Mouse (Mus musculus): ENCODE measurements at regions not wholly inside any gene's neighbourhood (a gene's known extent, or its start where the extent isn't known, plus 50 kb on each side); places are given as distances from the start of the nearest gene placed in this dataset.

DNA sequence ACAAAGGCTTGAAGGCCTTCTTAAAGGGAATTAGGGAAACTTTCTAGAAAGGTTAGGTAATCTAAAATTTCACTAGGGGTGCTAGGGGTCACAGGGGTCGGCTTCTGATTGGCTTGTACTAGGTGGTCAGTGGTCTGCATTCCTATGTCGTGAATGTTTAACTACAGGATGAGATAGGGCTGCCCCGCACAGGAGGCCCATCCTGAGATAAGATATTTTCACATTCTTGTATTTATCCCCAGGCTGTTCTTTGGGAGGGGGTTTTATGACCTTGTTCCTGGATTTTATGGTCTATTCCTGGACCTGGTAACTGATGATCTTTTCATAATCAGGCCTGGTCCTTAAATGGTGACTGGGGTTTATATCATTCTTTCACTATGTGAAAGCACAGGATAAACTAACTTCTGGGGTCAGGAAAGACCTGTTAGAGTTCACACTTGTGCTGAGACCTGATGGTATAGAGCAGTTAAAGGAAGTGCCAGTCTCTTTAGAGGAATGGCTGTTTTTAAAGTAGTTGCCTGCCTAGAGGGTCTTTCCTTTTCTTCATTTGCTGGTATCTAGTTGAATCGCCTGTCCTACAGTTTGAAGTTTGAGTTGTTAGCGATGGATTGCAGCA is 586.4 kb downstream of the Tmem132b start:
- intact Hi-C loops (cut with DNase I; ENCODE audit: low total_unique reads) = no loop called here
- no peak for DNase-seq

DNA sequence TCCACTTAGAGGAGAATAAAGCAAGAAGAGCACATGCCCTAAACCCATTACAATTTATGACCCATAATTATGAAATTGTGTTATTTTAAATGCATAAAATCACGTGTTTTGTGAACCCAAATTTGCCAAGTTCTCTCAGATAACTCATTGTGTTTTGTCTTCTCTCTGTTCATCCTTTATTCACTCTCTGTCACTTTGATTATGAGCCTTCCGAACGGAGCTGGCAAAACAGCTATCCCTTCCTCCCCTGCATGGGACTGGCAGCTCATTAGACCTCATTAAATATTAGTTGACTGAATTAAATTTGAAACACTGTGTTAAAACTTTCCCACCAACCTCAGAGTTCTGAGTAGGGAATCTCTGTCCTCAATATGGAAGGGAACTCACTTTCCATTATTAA is 587.2 kb downstream of the Tmem132b start:
- no peak for DNase-seq
- intact Hi-C loops (cut with DNase I; ENCODE audit: low total_unique reads) = no loop called here

DNA sequence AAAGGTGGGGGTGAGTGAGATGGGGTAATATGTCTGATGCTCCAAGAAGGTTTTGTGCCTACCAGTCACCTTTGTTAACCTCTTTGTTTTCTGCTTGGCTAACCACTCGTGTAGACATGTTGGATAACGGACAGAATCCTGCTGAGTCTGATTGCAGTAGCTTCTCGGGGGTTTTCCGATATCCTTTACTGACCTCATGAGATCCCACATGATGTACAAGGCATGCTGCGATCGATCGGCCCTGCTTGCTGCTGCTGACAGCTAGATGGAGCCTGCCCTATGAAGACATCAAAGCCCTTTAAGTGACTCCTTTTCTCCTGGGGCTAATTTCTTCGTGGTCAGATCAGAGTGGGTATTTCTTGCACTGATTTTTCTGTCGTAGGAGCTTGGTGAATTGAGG is 591.6 kb downstream of the Tmem132b start:
- intact Hi-C loops (cut with DNase I; ENCODE audit: low total_unique reads) = no loop called here
- no peak for DNase-seq

DNA sequence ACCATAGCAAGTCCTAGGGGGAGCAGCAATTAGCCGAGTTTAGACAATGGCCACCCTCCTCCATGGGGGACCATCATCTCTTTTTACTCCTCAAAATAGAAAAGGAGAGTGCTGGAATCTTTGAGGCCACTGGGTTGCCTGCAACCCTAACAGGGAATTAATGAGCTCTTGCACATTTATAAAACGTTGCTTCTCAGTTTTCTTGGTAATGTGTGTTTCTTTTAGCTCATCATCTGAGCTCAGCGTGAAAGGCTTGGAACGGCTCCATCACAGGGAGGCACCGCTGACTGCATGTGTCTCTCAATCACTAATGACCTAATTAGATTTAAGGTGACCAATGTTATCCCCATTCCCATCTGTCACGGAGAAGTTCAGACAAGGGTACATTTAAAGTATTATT is 595.9 kb downstream of the Tmem132b start:
- no peak for DNase-seq
- intact Hi-C loops (cut with DNase I; ENCODE audit: low total_unique reads) = no loop called here

DNA sequence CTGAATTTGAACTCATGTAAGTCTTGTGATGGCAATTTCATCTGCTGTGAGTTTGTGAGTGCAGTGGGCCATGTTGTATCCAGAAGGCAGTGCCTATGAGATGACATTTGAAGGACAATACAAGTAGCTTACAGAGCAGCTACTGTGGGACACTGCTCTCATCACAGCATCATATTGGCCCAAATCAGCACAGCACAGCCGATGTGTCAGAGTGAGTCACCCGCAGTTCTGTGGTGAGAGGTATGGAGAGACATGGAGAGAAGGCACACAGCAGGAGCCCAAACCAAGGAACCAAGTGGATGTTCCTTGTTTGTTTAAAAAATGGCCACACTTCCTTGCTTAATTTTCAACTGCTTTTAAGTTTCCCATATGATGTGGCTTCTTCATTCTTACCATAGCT is 617.3 kb downstream of the Tmem132b start:
- intact Hi-C loops (cut with DNase I; ENCODE audit: low total_unique reads) = no loop called here
- no peak for DNase-seq

DNA sequence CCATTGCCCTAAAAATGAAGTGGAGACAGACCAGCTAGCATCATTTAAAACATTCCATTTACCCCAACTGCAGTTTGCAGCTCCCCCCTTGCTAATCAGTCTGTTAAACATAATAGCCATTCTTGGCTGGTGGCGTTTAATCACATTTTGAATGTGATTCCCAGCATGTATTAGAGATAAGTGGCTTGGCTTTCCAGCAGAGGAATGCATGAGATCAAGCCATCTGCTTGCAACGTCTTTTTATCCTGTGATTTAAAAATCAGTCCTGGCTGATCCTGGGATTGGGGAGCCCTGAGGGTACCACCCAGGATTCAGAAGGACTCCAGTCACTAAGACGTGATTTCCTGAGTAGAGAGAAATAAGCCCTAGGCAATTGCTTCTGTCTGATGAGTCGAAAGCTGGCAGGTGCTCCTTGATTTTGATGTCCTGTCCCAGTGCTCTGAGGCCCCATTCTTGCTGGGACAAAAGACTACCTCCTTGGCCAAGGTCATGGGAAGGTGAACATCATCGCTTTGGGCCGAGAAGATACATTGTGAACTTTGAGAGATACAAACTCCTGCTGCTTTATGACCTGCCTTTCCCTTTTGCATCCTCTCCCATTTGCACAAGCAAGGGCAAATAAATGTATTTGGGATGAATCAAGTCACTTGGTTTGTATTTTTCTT is 623.8 kb downstream of the Tmem132b start:
- intact Hi-C loops (cut with DNase I; ENCODE audit: low total_unique reads) = no loop called here
- DNase-seq = no peak

DNA sequence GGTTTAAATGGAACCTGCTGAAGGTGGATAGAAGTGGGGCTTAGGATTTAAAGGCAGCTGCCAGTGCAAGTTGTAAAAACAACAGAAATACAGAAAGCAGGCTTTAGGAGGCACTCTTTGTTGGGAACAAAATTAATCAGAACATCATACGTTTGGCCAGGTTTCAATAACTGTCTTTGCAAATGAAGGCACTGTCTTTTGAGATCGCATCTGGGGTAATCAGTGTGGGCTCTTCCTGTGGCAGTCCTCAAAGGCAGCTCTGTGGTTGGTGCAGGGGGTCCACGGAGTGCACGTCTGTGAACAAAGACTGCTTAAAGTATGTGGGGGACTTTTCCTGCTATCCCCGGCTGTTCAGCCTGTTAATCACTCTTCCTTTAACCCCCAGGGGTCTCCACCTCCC is 654.5 kb downstream of the Tmem132b start:
- intact Hi-C loops (cut with DNase I; ENCODE audit: low total_unique reads) = no loop called here
- no peak for DNase-seq

DNA sequence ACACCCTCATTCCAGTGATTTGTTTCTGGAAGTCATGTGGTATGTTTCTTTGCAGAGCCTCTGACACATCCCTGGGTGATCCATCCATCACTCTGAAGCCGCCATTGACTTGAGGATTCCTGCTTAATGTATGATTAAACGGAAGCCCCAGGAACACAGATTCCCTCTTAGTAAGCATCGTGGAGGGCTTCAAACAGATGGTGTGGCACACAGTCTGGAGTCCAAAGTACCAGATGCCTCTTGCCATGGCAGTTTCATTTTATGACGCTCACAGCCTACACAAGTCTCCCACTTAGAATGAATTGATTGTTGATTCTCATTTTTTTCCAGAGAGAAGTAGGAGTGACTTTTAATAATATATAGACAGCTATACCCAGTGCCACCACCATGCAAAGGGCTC is 668.3 kb downstream of the Tmem132b start:
- intact Hi-C loops (cut with DNase I; ENCODE audit: low total_unique reads) = no loop called here
- no peak for DNase-seq

DNA sequence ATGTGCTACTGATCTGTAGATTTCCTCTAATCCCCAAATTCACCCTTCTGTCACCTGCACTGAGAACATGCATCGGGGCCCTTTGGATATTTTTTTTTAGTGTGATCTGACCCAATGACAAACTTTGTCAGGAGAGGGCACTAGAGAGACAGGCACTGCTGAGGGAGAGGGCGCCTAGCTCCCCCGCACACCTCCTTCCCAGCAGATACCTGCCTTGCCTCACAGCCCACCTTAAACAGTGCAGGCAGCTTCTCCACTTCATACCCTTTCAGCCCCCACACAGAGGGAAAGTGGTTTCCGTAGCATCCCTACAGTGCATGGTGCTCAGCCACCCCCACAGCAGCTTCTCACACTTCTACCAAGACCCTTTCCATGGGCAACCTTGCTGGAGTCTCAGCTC is 670.0 kb downstream of the Tmem132b start:
- intact Hi-C loops (cut with DNase I; ENCODE audit: low total_unique reads) = no loop called here
- no peak for DNase-seq

DNA sequence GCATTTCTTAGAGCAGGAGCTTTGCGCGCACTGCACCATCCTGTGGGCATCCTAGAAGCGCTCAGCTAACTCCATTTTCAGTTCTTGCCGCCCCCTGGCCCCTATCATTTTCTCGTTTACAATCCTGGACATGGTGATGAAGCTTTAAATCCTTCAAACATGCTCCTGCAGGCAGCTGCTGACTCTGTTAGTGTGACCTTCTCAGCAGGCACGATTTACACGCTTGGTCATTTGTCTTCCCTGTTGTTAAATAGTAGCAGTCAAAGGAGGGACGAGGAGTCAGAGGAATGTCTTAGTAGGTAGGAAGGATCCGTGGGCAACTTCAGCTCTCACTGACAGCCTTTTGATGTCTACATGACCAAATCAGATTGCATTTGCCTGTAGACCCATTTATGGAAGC is 670.4 kb downstream of the Tmem132b start:
- DNase-seq = no peak
- intact Hi-C loops (cut with DNase I; ENCODE audit: low total_unique reads) = no loop called here

DNA sequence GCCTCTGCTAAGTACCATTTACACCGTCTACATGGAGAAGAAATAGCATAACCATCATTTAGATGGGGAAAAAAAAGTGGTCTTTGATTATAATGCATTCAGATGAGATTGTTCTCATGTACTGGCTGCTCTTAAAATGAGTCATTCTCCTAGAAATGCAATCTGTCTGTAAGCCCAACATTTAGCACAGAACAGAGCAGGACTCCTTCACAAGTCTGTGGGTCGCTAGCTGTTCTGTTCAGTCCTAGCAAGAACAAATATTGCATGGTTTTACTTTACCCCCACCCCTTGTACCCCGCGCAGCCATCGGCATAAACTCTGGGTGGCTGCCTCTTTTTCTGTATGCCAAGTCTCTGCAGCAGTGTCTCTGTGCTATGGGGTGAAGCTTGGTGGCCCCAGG is 685.4 kb downstream of the Tmem132b start:
- intact Hi-C loops (cut with DNase I; ENCODE audit: low total_unique reads) = no loop called here
- DNase-seq = no peak

DNA sequence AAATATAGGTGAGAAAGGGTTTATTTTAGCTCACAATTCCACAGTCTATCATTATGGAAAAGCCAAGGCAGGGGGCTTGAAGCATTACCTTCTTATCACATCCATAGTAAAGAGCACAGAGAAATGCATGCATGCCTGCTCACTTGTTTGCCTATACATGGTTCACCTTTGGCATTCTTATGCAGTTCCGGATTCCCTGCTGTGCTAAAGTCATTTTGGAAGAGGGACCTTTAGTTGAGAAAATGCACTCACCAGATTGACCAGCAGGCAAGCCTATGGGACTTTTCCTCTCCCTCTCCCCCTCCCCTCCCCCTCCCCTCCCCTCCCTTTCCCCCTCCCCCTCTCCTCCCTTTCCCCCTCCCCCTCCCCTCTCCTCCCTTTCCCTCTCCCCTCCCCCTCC is 686.2 kb downstream of the Tmem132b start:
- no peak for DNase-seq
- intact Hi-C loops (cut with DNase I; ENCODE audit: low total_unique reads) = no loop called here

DNA sequence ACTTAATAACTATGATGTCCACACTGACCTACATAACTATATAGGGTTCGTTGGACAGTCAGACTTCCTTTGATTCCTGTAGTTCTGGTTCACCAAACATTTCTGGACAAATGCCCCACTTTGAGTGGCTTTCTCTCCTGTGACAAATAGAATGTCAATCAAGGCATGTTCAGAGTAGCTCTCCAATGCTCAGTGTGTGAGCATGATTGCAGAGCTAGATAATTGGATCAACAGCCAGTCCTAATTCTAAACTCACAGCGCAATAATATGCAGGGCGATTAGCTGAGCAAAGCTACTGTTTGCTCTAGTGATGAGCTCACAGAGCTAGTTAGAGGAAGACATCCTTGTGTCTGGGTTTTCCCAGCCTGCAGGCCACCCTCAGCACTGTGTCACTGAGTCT is 692.1 kb downstream of the Tmem132b start:
- intact Hi-C loops (cut with DNase I; ENCODE audit: low total_unique reads) = no loop called here
- no peak for DNase-seq

DNA sequence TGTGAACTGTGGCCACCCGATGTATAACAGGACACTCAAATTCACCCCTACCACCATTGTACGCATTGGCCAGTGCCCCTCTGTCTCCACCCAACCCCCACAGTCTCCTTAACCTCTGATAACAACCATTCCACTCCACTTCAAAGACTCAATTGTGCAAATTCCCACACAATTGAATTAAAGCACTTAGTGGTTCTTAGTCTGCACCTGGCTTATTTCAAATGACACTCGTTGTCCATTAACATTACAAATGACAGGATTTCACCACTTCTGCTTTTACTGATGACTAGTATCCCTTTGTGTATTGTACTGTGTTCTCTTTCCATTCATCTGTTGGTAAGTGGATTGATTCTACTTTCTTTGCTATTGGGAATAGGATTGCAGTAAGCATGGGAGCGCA is 699.2 kb downstream of the Tmem132b start:
- DNase-seq = no peak
- intact Hi-C loops (cut with DNase I; ENCODE audit: low total_unique reads) = no loop called here

DNA sequence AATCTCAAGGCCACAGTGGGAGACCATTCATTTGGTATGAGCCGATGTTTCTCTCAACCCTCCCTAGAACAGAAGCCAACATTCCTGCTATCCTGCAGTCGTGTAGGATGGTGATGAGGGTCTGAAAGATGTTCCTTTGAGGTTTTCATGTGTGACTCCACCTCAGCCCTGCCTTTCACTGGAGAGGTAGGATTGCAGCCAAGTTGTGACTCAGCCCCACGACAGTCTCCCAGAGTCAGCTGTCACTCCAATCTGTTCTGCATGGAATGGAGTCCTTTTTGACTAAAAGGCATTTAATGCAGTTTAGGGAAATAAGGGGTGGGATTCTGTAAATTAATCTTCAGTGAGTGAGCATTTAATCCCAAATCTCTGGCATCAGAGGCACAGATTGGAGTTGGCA is 706.5 kb downstream of the Tmem132b start:
- DNase-seq = no peak
- intact Hi-C loops (cut with DNase I; ENCODE audit: low total_unique reads) = no loop called here

DNA sequence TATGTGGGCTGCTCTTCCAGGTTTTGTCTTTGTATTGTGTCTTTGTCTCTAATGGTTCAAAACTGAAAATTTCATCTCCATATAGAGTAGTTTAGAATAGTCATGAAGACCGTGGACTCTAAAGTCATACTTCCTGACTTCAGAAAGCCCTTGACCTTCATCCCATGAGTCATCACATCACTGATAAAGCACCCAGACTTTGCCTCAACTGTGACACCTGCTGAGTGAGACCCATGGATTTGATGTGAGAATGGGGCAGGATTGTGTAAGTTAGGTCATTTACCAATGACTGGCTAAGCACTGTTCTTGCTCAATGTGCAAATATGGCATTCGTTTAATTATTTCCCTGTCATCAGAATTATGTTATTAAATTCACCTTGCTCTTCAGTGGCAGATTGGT is 714.2 kb downstream of the Tmem132b start:
- intact Hi-C loops (cut with DNase I; ENCODE audit: low total_unique reads) = no loop called here
- no peak for DNase-seq

DNA sequence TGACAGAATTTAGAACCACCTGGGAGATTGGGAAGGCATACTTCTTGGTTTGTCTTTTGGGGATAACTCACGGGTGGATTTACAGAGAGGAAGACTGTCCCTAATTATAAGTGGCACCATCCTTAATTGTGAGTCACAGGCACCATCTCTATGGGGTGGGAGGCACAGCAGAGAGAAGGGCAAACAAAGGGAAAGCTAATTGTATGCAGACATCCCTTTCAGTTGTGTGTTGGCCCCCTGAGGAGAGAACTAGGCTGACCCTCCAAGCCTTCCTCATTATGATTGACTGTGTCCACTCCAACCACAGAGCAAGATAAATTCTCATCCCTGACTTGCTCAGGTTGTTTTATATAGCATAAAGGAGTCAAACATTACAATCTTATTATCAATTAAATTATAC is 718.8 kb downstream of the Tmem132b start:
- no peak for DNase-seq
- intact Hi-C loops (cut with DNase I; ENCODE audit: low total_unique reads) = no loop called here

DNA sequence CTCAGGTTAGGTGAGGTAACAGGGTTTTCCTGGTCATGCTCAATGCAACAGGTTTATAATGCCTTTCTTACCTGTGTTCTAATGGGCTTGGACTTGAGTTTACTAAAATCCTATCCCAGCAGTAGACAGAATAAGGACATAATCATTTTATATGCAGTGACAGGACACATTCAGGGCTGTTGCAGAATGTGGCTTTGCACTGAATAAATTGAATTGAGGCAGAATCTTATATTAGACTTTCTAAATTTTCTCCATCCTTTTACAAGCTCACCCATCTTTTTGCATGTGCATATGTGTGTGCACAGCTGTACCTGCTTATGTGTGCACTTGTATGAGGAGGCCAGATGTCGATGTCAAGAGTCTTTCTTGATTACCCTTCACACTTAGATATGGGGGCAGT is 723.1 kb downstream of the Tmem132b start:
- no peak for DNase-seq
- intact Hi-C loops (cut with DNase I; ENCODE audit: low total_unique reads) = no loop called here

DNA sequence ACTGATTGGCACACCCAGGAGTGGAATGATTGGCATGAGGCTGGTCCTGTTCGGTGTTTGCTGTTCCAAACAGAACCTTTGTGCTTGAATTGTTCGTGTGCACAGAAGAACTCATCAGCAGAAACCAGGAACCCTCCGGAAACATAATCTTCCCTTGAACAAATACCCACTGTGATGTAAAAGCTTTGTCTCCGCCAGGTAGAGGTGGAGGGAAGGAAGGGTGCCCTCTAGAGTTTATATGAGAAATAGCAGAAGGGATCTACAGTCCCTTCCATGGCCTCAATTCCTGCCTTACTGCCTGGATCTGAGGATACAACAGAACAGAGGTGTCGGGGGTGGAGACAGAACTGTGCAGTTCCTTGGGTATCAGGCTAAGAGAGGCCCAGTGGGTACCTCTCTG is 726.3 kb downstream of the Tmem132b start:
- no peak for DNase-seq
- intact Hi-C loops (cut with DNase I; ENCODE audit: low total_unique reads) = no loop called here

DNA sequence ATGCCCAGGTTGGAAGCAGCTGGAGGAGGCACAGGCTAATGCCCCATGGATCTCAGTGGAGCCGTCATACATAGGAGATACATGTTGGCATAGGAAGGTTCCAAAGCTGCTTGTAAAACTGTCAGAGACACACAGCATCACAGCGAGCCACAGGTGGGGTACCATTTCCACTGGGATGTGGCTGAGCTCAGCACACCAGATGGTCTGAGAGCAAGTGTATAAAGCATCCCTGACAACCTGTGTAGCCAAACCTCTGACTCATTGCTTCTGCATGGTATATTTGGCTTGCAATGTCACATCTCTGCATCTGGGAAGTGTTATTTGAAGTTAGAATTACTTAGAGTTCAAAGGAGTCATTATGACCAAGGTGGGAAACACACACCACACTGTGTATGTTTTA is 734.9 kb downstream of the Tmem132b start:
- DNase-seq = no peak
- intact Hi-C loops (cut with DNase I; ENCODE audit: low total_unique reads) = no loop called here

DNA sequence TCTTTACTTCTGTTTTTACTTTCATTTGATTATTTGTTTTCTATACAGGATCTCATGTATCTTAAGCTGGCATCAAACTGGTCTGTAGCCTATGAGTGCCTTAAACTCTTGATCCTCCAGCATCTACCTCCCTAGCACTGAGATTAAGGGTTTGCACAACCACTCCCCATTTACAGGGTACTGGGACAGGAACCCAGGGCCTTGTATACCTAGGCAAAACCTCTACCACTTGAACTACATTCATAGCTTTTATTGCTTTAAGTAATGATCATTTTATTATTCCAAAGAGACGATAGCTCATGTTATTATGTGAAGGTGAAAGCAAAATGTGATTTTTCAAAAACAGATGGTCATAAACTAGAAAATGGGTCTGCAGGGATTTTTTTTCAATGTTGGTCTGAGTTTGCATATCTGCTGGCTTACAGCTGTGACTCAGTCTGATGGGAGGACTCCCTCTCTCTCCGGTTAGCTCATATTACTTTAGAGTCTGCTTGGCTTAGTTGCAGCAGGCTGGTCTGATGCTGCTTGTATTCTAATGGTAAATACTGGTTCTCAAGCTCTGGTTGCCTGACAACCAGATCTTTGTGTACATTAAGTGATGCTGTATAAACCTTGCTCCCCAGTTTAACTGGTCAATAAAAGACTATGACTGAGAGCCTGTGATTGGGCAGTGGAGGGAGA is 735.5 kb downstream of the Tmem132b start:
- no peak for DNase-seq
- intact Hi-C loops (cut with DNase I; ENCODE audit: low total_unique reads) = no loop called here

Measured in gastrocnemius, postnatal 14 days (tissue).